Mouse (Mus musculus): ENCODE results near the gene Scrn2.

DNA sequence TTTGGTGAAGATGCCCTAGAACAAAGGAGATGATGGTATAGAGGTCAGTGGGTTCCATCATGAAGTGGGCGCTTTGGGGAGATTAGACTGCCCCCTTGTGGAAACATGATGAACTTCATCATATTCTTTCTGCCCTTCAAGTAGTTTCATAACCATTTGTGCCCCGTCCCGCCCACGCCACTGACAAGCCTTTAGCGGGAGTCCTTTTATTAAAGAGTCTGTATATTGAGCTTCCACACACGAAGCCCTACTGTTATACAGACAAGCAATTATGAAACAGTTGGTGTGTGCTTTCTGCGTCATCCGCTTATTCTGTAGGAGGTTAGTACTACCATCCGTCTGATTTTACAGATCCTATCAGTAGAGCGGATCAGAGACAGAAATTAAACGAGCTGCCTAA is 53.2 kb downstream of the Scrn2 start:
- TF ChIP-seq POLR2A (IDR thresholded peaks at IDR 0.05; ENCODE audit: low read depth, low read length) (no peak), CTCF (IDR thresholded peaks at IDR 0.05; ENCODE audit: extremely low read depth, insufficient read length, insufficient replicate concordance, low read depth, low read length) (peak; percentile 64; the same call in 1 of the 2 replicates)

All from small intestine, adult 2 months (tissue).